Mouse (Mus musculus): ENCODE measurements around the gene Rnf113a2.

The Rnf113a2 gene

DNA sequence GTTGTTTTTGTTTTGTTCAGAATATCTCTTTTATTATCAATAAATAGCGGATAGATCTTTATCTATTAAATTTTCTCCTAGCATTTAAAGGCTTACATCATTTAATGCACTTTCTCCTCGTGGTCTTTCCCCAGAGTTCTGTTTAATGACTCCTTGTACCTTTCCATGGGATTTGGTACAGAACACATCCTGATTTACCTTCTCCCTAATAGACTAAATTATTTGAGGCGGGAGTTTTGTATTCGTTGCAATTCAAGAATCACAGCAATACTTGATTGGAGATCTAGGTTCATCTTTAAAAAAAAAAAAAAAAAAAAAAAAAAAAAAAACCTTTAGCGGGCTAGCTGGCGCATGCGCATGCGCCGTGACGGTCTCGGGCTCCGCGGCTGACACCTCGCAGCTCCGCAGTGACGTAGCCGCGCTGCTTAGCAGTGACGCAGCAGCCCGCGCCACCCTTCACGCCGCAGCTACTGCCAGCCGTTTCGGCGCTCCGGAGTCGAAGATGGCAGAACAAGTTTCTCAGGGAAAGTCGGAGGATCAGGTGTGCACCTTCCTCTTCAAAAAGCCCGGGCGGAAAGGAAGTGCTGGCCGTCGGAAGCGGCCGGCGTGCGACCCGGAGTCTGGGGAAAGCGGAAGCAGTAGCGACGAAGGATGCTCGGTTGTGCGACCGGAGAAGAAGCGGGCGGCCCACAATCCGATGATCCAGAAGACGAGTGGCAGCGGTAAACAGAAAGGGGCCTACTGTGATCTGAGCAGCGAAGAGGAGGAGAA, at the start of gene Rnf113a2:
Rnf113a2 (plus strand) TSS at position 363 of the 771 bp plus-strand sequence.
- peak; percentile 80 for DNase-seq (ENCODE audit: low spot score)

DNA sequence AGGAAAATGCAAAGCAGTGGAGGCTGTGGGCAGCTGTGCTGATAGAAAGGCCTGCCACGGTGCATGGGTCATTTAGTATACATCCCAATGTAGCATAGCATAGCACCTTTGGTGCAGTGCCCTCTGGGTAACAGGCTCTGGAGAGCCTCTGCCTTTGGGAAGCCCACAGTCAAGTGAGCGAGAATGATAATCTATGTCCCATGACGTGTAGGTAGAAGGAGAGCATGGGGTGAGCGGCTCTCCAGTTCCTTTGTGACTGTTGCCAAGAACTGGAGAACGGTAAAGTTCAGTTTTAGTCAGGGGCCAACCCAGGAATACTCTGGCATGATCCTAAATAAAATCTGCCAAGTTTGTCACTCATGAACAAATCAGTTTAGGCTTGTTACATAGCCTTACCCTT, 45.3 kb upstream of the Rnf113a2 start:
- no peak for DNase-seq (ENCODE audit: low spot score)

DNA sequence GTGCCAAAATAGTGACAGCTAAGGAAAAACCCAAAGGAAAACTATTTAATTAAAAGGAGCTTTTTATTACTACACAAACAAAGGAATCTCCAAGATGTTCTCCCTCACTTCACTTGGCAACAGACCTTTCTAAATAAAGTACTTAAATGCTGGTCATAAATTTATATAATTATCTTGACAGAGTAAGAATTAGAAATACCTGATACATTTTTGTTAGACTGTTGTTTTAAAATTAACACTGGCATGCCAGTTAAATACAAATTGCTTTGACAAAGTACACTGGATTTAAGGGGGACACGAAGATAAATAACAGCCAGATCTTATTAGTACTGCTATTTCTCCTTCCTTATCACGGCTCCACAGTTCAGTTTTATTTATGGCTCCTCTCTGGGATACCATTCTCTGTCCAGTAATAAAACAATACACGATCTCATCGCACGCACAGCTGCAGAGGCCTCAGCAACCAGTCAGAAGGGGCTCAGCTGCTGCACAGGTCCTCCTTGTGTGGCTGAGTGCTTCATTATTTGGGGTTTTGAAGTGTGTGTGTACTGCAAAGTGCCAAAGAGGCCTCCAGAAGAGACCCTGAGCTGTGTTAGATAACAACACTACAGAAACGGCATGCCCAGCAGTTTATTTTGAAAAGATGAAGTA, 43.0 kb upstream of the Rnf113a2 start:
- no peak for DNase-seq (ENCODE audit: low spot score)

DNA sequence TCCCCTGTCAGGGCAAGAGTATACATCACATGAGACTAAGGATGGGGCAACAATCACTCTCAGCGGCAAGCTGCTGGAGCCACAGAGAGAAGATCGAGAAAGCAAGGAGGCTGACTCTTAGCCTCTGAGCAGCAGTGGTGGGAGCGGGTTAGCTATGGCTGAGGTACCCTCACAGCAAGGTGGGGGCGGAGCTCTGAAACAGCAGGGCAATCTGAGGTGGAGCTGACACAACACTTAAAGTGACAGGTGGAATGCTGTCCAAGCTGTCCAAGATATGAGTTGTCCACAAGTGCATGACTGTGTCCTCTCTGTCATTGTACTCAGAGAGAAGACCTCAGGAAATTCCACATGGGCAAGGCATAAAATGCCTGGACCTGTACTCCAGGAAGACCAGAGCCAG, 34.6 kb upstream of the Rnf113a2 start:
- no peak for DNase-seq (ENCODE audit: low spot score)

DNA sequence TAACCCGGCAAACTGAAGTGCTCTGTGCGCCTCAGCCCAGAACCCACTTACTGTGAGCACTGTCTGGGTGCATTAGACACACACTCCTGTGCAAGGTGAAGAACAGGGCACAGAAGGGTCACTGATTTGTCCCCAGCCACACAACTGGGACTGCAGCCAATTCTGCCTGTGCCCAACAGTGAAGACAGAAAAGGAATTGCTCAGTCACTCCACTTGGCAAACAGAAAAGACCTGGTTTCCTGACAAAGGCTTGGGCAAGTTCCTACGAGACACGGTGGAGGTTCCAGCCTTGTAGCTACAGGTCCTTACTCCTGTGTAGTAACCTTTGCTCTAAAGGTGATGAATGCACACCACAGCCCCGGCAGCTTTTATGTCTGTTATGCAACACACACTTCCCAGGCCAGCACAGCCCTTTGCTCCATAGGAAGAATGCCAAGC, 32.3 kb upstream of the Rnf113a2 start:
- no peak for DNase-seq (ENCODE audit: low spot score)

DNA sequence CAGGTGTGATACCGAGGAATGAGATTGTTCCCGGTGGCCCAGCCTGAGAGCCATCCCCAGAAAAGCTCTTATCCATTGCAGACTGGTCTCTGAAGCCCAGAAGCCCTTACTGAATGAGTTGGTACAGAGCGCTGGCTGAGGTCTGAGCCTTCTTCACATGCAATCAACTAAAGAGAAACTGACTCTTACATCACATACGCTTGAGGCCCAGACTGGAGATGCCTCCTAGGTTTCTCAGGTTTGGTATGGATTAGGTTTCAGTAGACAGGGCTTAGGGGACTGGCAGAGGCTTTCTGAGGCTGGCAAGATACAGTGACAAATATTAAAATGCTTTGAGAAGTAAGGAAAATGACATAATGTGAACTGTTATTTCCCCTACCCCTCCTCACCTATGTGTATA, 31.6 kb upstream of the Rnf113a2 start:
- DNase-seq (ENCODE audit: low spot score), result no peak

DNA sequence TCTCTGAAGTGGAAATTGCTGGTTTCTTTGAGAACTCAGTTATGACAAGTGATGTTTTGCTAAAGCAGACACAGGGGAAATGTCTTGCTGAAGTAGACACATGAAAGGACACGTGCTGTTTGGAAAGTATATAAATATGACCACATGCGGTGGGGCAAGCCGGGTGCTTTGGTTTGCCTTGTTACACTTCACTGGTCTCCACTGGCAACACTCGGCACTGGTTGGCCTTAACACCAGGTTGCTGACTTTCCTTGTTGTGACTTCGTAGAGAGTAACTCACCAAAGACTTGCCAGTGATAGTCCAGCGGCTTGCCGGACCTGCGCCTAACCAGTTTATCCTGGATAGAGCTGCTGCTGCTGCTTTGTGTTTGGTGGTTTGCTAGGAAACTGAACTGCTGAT, 28.9 kb upstream of the Rnf113a2 start:
- DNase-seq (ENCODE audit: low spot score), result no peak

DNA sequence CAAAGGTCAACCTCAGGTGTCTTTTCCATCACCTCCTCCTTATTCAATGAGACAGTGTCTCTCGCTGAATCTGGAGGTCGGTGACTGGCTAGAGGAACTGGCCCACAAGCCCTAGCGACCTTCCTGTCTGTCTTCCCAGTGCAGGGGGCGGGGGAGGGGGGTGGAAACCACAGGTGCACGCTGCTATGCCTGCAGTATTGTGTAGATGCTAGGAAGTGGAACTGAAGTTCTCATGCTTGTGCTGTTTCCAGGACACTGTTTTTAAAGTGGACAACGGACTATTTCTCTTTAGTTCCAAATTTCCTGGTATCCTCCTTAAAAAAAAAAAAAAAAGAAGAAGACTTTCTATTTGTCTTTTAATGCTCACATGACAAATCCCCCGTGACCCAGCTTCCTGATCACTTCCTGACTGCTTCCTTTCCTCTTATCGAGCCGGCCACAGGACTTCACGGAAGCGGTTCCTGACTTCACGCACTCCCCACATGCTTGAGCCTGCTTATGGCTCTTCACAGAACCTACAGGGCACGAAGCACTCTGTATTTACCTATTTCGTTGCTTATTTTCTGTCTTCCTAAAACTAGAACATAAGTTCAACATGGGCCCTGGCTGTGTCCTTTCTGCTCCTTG, 28.1 kb upstream of the Rnf113a2 start:
- DNase-seq (ENCODE audit: low spot score), result no peak

DNA sequence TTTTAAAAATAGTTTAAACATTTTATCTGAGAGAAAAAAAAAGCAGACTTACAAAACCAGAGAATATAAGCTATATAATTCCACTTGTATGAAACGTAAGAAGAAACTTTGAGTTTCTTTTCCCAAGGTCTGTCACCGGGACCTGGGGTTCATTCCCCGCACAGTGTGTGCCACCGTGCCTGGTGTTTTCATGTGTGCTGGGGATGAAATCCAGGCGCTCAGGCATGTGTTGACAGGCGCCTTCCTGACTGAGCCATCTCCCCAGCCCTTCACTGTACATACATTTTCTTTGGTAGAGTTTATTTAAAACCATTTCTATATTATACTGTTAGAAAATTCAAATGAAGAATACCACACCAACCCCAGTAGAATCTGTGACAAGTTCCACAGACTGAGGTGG, 26.7 kb upstream of the Rnf113a2 start:
- DNase-seq (ENCODE audit: low spot score), result no peak

DNA sequence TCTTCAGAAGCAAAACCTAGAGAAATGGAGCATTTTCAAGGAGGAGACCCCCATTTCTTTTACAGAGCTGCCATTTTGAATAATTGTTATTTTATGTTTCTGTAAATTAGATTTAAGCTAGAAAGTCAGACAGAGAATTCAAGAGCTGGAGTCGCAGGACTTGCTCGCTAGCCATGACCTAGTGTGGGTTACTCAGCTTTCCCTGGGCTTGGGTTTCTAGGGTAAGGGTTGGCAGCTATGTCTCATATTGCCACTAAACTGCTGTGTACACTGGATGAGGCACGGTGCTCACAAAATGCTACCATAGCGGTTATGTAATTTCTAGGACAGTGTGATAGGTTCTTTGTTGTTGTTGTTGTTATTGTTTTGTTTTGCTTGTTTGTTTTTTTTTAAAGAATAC, 24.3 kb upstream of the Rnf113a2 start:
- no peak for DNase-seq (ENCODE audit: low spot score)

DNA sequence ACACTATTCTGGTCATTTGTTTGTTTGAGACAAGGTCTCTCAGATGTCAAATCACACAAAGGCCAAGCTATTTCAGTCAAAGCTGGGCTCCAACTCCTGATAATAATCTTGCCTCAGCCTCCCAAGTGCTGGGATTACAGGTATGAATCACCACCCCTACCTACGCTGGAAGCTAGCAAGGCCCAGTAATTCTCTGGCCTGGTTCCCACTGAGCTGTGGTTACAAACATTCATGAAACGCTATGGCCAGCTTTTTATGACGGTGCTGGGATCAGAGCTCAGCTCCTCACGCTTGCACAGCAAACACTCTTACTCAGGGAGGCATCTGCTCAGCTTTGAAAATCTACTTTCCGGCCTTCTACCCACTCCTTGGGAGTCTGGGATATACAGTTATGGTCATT, 23.1 kb upstream of the Rnf113a2 start:
- no peak for DNase-seq (ENCODE audit: low spot score)

DNA sequence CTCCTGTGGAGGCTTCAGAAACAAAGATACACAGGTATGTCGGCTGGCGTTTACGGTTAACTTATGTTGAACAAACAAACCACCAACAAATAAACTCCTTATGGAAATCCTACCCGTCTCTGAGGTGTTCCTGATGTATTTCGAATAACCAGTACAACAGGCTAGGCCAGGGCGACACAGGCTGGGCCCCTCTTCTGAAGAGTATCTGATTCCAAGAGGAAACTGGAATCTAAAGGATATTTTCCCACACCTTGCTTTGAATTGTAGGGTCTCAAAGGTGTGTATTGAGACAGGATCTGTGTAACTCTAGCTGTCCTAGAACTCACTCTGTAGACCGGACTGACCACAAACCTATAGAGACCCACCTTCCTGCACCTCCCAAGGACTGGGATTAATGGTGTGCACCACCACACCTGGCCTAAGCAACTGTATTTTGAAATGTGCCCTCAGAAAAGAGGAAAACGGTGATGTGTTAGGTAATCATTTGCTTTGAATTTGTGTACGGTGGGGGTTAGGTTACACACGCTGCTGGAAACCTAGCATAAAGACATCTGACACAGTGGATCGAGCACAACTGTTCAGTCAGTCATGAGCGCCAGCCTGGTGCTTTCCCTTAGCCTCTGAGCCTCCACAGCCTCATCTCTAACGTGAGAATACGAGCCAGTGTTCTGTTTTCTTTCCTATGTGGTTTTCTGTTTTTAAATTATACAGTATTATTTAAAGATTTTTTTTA, 19.9 kb upstream of the Rnf113a2 start:
- no peak for DNase-seq (ENCODE audit: low spot score)

DNA sequence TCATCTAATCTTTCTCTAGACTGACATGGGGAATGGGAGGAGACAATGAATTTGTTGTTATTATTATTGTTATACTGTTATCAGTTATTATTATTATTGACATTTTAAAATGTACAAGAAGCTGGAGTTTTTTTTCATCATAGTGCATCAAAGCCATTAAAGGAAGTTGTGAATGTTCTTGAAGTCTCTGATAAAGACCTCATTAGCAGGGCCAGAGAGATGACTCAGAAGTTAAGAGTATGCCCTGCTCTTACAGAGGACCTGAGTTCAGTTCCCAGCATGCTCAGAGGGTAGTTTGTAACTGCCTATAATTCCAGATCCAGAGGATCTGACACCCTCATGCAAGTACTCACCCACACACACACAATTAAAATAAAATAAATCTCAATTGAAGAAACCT, 19.3 kb upstream of the Rnf113a2 start:
- no peak for DNase-seq (ENCODE audit: low spot score)

DNA sequence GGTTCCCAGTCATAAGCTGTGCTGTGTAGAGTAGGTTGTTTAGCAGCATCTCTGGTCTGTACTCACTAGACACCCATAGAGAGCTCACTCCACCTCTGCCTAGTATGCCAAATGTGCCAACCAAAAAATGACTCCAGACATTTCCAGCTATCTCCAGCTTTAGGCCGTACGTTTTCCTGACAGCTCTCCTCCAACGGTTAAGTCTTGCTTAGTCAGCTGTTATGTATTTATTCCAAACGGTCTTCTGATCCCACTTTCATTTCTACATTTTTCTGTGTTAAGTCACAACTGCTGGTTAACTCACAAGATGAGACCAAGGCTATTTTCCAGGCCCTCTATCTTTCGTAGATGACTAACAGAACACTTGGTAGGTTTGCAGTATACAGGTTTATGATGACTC, 18.4 kb upstream of the Rnf113a2 start:
- DNase-seq (ENCODE audit: low spot score), result no peak

DNA sequence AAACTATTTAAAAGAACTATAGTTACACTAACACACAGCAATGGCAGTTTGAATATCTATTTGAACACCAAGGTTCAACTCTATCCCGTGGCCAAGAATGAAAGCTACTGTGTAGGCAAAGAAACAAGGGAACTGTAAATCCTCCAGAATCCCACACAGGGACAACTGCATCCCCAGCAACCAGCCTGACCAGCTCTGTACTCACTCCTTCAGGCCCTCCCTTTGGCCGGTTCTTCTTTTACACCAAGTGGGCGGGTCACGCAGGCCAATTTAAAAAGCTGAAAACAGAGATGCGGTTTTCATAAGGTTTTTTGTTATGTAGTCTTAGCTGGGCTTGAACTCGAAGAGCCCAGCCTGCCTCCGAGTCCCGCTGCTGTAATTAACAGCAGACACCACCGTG, 17.9 kb upstream of the Rnf113a2 start:
- DNase-seq (ENCODE audit: low spot score), result no peak

DNA sequence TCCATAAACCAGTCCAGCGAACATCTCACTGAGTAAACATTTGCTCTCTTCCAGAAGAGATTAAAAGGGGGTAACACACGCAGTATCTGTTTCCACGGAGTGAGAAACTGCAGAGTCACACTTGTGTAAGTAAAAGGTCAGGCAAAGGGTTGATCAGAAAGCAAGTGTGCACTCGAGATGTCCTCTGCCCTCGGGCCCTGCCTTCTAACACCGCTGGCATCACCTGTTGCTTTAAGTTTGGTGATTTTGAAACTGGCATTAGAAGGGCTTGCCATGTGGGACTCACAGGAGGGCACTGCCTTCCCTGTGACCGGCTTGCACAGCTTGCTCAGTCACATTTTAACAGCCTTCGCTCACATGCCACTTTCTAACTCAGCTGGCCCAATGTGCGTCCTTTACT, 17.3 kb upstream of the Rnf113a2 start:
- no peak for DNase-seq (ENCODE audit: low spot score)

DNA sequence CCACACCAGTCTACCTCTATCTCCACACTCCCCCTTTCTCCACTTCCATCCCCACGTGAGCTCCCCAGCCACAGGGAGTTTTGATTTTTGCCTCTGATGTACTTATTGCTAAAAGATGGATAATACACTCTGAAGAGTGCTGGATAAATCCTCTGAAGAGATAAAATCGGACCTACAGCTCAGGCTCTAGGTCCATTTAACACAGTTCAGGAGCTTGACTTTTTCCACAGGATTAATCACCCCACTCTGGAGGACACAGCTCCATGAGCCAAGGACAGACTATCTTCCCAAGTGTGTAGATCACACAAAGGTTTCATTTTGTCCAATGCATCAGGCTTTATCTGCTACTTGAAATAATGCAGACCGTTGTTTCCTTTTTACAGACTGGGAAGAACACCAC, 16.9 kb upstream of the Rnf113a2 start:
- no peak for DNase-seq (ENCODE audit: low spot score)

DNA sequence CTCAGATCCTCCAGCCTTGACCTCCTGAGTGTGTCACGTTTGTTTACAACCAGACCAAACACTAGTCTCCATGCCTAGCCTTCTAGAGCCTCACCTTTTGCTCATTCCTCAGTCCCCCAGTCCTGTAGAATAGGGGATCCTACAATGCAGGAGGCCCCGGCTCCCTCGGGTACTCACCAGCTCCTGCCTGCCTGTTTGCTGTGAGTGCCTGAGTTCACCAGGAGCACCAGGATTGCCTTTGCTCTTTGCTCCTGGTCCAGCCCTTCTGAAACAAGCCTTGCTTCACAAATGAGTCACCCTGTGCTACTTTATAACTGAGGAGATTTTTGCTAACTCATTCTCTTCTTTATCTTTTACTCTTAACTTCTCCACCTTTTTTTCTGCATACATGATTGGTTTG, 16.3 kb upstream of the Rnf113a2 start:
- DNase-seq (ENCODE audit: low spot score), result no peak

DNA sequence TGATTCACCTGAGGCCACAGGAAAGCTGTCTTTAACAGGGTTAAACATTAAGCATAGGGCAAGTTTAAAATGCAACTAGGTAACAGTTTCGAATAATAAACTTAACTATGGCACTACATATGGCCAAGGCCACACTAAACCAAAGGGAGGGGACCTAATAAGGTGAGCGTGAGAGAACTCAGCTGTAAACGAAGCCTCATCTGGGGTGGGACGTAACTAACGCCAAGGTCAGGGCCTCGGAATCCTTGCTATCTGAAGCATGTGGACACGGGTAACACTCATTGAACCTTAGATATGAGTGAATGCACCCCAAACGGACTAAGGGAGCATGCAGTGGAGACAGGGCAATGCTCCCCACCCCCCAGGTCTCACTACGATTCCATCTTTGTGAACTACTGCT, 14.1 kb upstream of the Rnf113a2 start:
- DNase-seq (ENCODE audit: low spot score), result no peak

DNA sequence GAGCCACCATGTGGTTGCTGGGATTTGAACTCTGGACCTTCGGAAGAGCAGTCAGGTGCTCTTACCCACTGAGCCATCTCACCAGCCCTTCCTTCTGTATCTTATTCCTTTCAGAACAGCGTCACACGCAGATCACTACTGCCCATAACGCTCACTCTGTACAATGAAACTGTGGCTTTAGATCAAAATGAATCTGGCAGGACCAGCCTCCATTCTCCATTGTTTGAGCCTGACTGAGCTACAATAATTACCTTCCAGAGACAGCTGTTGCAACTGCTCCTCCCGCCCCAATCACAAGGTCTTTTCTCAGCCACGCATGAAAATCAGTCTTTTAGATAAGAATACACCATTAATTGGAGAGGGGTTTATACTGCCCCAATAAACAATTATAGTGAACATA, 12.5 kb upstream of the Rnf113a2 start:
- no peak for DNase-seq (ENCODE audit: low spot score)

DNA sequence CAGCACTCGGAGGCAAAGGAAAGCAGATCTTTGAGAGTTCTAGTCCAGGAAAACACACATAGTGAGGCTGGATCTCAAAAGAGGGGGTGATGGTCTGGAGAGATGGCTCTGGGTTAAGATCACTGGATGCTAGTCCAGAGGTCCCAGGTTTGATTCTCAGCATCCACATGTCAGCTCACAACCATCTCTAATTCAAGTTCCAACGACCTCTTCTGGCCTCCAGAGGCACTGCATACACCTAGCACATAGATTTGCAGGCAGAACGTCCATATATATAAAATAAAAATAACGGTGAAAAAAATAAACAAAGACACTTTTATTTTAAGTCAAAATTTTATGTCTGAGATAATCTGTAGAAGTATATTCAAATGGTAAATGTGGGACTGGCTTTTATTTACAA, 9.7 kb upstream of the Rnf113a2 start:
- no peak for DNase-seq (ENCODE audit: low spot score)

DNA sequence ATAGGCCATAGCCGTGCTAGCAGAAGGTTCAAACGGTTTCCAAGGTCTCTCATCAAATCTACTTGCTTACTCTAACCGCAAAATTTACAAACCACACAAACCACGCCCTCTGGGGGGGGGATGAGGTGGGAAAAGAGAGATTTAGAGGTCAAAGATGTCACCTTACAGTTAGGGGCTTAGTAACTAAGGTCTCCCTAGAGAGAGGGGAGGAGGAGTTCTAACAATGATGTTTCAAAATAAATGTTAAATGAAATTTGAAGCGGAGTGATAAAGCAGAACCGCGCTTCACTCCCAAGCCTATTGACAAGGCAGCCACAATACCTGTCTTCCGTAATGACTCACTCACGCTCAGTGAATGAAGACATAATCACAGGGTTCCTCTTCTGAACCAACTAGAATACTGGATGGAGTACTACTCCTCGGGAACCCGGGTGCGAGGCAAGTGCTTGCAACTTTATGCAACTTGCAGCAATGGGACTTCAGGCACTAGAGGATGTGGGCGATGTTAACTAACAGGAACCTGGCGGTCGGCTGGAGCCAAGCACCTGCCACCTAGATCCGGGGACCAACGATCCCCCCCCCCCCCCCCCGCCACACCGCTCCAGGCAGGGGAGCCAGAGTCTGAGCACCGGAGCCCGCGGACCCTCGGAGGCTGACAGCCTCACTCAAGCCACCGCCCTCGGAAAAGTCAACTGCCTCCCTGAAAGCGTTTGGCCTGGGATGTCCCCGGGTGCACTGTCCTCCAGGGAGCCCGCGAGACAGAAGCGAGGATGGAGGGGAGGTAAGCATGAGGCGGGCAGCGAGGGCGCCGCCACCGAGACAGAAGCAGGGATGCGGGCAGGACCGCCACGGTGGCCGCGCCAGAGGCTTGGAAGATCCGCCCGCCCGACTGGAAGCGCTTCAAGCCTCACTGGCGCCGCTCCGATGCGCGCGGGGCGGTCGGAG, 8.8 kb upstream of the Rnf113a2 start:
- peak; percentile 51 for DNase-seq (ENCODE audit: low spot score)
